Mouse (Mus musculus) c-Kit-positive CD71-negative TER-119-negative erythroid progenitor cells, embryonic 14.5 days (primary cell): ENCODE data around the gene Hsph1.

Experiments
- DNase-seq: peaks from one replicate; pipeline ENCODE4 v3.0.0-alpha.2; 2013; ENCODE audit warnings: low read depth

Hsph1 gene

DNA sequence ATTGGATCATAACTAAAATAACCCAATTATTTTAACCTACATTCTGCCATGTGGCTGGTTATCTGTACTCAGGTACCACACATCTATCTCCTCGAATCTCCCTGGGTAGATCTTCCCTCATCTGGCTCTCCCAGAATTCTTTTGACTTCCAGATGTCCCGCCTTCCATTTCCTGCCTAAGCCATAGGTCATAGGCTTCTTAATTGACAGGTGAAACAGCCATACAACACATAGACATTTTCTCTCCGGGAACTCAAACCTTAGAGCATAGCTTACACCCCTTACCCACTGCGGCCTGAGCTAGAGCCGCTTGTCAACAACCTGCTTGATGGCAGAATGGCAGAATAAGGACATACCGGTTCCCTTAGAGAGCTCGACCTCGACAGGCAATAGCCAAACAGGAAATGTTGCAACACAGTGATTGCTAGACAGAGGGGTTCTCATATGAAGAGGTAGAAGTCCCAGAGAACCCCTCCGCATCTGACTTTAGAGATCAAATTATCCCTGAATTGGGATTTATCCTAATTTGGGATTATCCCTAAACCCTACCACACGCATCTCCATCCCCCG is 48.8 kb downstream of the Hsph1 start:
- no peak for DNase-seq

- no peak for DNase-seq
Measured at GRCm38 (mm10) chr5:149585910-149586309, 50.3 kb downstream of the Hsph1 start.

- no peak for DNase-seq
Measured at GRCm38 (mm10) chr5:149585231-149585630, 50.9 kb downstream of the Hsph1 start.

DNA sequence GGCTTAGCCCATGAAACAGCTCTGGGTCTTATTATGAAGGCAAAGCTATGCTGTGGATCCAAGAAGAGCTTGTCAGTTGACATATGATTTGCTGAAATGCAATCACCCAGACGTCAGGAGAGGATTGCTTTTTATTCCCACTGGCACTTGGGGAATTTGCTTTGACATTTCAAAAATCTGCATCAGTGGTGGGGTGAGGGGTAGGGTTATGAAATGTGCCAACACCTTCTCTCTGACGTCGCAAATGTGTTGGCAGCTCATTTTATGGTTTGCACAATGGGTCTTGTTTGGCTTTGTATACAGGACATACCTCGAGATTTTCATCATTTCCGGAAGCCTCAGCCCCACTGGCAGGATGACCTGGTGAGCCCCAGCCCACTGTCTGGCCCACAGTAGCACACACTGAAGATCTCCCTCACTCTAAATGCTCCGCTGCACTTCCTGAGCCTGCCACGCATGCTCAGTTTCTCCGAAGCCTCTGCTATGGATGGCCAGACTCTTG is 52.0 kb downstream of the Hsph1 start:
- DNase-seq: no peak

- DNase-seq: no peak
Measured at GRCm38 (mm10) chr5:149583507-149583906, 52.7 kb downstream of the Hsph1 start.

DNA sequence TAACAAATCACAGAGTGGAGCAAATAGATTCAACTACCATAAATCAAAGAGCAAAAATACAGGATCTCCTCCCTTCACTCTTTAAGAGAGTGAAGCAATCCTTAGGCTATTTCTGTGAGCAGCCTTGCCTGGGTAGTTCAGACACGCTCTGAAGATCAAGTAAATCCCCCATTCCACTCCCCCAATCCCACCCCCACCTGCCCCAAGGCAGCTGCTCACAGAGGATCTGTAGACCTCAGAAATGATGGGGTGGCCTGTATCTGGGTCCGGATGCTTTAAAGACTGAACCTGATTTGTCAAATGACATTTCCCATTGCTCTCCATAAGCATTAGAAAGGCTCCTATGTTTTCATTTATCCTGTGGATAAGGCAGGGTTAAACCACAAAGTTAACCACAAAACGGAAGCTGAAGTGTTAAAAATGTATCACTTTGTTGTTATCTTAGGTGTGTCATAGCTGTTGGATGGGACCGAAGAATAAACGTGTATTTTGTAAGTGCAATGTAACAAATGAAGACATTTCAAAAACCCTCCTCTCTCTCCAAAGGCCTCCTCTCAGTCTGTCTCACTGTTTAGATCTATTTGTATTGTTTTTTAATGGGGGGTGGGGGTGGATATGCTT is 53.4 kb downstream of the Hsph1 start:
- DNase-seq: no peak

GRCm38 (mm10) chr5:149577449-149577848 is 58.7 kb downstream of the Hsph1 start:
- DNase-seq: no peak

GRCm38 (mm10) chr5:149576977-149577376 is 59.2 kb downstream of the Hsph1 start:
- DNase-seq: no peak

DNA sequence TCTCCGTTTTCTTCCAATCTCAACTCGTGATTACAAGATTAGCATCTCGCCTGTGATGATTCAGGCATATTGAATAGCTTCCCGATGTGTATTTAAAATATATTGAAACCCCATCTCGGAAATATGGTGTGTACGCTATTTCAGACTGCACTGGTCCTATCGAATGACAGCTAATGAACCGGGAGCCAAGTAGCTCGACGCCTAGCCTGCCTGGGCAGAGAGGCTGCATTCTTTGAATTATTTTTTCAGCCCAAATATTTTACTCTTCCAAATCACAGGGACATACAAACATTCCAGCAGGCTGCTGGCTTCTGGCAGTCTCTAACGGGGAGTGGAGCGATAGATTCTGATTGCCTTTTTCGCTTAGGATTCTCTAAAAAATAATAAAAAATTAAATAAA is 67.2 kb downstream of the Hsph1 start:
- DNase-seq: no peak

DNA sequence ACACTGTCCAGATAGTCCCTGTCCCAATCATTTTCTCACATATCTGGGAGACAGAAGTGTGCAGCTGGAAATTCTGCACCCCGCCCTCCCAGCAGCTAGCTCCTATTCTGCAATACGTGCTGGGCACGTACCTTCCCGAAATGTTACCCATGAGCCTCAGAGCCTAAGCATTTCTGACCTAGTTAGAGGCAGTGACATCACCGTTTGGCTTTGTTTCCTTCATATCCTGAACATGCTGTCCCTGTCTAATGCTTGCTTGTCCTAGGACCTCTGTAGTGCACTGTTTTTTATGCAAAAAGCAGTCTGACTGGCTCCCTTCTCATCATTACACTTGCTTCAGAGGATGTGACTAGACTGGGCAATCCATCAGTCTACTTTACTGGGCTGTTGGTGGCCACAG is 69.2 kb downstream of the Hsph1 start:
- DNase-seq: no peak

GRCm38 (mm10) chr5:149566026-149566425 is 70.2 kb downstream of the Hsph1 start:
- no peak for DNase-seq
